Mouse (Mus musculus): ENCODE results near the gene Akap13.

DNA sequence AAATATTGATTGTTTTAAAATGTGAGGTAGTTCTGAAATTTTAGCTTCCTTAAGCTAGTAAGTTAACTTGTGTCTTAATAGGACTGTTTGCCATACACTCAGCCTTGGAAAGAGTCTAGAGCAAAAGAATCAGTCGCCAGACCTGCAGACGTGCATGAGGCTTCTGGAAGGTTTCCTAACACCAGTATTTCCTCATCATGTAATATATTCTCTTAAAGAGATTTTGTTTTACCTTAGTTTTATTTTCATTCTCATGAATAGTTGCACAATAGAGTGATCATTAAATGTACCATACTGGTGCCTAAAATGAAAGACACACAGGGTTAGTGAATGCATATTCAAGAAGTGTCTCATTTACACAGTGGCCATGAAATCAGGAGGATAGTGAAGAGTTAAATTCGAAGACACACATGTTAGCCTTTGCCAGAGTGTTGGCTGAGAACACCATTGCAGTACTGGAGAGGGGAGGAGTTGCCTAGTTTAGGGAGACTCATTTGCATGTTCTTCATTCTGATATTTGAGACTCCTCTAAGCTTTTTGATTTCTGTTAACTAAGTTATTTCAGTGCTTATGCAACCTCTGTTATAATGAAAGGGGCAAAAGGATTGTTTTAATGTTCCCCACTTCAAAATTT is 198.5 kb downstream of the Akap13 start:
- TF ChIP-seq MXI1 (IDR thresholded peaks at IDR 0.05; ENCODE audit: low read depth, low read length) (no peak), SMC3 (IDR thresholded peaks at IDR 0.05; ENCODE audit: low read depth, low read length) (no peak), ELF1 (IDR thresholded peaks at IDR 0.05; ENCODE audit: low read depth, low read length) (no peak), EP300 (IDR thresholded peaks at IDR 0.05; ENCODE audit: low read length) (no peak), CTCF (conservative IDR thresholded peaks at IDR 0.05 in 1 of 2, IDR thresholded peaks at IDR 0.05 in 1 of 2; ENCODE audit: low read depth in 2 of 2, low read length in 2 of 2) (no peak), JUN (IDR thresholded peaks at IDR 0.05; ENCODE audit: insufficient read depth, low read depth, low read length) (no peak), POLR2A (IDR thresholded peaks at IDR 0.05; ENCODE audit: low read depth, low read length) (no peak), ZKSCAN1 (IDR thresholded peaks at IDR 0.05; ENCODE audit: borderline replicate concordance, low read depth, low read length) (no peak), MAZ (IDR thresholded peaks at IDR 0.05; ENCODE audit: low read depth, low read length) (no peak), USF1 (IDR thresholded peaks at IDR 0.05; ENCODE audit: low read depth, low read length) (no peak), ETS1 (conservative IDR thresholded peaks at IDR 0.05; ENCODE audit: low read depth, low read length) (no peak), E2F4 (IDR thresholded peaks at IDR 0.05; ENCODE audit: insufficient replicate concordance, low read depth, low read length) (no peak), ZNF384 (IDR thresholded peaks at IDR 0.05; ENCODE audit: low read depth, low read length) (no peak)
